Mouse (Mus musculus) cerebellum, adult 11 months (tissue): Measurements from ENCODE around the gene Nuak2.
"Not testable (repeated sequence)": the region's sequence is repeated elsewhere in the genome, so short reads cannot be mapped to it uniquely, and the experiment has no call there.

Experiments used
- DNase-seq: peaks from one replicate; pipeline ENCODE4 v3.0.0; 2022

Nuak2 gene

GRCm38 (mm10) chr1:132315889-132316624 lies at the start of gene Nuak2:
Nuak2 (plus strand) TSS chr1:132316126.
- peak; percentile 79 for DNase-seq

- DNase-seq, result no peak
These were observed 49.0 kb upstream of the Nuak2 start for GRCm38 (mm10) chr1:132266791-132267557.

DNA sequence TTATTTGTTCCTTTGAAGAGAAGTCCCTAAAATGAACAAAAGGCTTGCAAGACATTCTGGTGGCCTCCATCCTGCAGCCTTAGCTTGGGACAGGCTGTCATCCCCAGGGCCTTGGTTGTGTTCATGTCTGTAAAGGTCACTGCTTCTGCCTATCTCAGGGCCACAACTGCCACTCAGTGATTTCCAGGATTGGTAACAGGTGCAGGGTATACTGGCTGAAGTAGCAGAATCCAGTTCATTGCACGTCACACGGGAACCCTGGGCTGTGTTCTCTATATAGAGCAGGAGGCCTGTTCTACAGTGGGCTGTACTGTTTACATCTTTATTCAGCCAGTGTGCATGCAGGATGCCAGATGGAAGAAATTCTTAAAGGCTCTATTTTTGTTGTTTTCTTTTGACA lies 48.0 kb upstream of the Nuak2 start:
- no peak for DNase-seq

GRCm38 (mm10) chr1:132268418-132269060 lies 47.4 kb upstream of the Nuak2 start:
- DNase-seq, result no peak

DNA sequence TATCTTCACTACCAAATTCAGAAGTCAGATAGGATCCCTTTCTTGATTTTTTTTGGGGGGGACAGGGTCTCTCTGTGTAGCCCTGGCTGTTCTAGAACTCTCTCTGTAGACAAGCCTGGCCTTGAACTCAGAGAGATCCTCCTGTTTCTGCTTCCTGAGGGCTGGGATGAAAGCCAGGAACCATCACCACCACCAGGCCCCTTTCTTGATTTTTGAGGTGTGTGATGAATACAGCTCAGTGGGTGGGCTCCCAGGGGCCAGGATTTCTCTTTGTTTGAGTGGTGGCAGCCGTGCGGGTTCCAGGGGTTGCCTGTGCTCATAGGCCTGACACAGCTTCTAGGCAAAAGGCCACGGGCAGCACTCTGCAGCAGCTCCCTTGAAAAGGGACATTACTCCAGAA lies 44.7 kb upstream of the Nuak2 start:
- DNase-seq, result no peak

DNA sequence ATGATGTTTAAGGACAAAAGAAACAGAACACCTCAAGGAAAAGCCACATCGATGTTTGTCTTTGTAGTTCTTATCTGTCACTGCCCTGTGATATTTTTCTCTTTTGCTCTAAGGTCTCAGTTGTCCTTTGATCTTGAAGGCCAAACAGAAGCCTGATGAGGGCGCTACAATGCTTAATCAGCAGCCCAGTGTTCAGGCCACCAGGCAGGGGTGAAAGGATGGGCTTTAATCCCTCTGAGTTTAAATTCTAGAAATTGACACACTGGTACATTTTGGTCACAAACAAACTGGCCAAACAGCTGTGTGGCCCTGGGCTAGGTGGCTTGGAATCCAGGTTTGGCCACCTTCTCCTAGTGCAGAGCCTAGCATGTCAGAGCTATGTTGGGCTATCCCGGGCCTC lies 39.2 kb upstream of the Nuak2 start:
- no peak for DNase-seq

- no peak for DNase-seq
These were observed 38.8 kb upstream of the Nuak2 start for GRCm38 (mm10) chr1:132277124-132277523.

DNA sequence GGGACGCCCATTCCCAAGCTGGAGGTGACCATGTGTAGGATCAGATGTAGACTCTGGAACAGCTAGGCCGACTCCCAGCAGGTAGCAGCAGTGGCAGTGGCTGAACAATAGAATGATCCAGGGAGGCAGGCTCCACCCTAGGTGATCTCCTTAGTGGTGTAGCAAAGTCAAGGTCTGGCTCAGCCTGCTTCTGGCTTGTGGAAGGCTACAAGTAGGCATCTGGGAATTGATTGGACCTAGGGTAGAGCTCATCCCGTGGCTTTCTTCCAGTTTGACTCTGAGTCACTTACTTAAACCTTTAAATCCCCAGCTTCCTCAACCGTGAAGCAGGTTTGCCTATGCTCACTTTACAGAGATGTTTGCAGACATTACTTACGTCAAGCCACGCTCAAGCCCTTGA lies 35.3 kb upstream of the Nuak2 start:
- not testable (repeated sequence) for DNase-seq

- DNase-seq, result no peak
These were observed 34.3 kb upstream of the Nuak2 start for GRCm38 (mm10) chr1:132281523-132282176.

- no peak for DNase-seq
These were observed 33.8 kb upstream of the Nuak2 start for GRCm38 (mm10) chr1:132282177-132282536.

DNA sequence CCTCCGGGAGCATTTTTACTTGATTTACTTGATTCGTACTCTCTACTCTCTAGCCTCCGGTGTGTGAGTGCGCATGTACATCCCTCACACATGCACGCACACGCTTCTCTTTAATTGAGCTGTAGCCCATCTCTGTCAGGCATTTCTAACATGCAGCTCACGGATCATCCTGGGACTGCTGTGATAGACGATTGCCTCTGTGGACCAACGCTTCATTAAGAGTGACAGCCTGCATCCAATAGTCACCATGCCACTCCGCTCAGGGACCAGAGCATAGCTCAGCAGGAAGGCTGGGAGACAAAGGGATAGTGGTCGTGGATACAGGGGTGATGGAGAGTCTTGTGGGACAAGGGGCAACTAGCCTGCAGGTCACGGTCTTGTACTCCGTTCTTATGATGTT lies 32.9 kb upstream of the Nuak2 start:
- DNase-seq, result no peak

GRCm38 (mm10) chr1:132286735-132287134 lies 29.2 kb upstream of the Nuak2 start:
- no peak for DNase-seq

DNA sequence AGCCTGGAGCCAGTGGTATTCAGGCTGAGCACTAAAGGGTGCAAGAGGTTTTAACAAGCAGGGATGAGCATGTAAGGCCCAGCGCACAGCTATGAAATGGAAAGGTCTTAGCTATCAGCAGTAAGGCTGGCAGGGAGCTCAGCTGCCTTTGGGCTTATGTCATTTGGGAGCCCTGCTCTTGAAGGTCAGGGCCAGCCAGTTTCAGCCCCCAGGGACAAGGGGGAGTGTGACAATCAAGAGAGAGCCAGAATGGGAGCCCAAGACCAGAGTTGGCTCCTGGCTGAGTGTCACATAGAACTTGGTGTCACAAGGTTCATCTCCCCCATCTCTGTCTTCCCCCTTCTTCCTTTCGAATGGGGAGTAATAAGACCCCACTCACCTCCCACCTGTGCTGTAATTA lies 28.5 kb upstream of the Nuak2 start:
- no peak for DNase-seq

DNA sequence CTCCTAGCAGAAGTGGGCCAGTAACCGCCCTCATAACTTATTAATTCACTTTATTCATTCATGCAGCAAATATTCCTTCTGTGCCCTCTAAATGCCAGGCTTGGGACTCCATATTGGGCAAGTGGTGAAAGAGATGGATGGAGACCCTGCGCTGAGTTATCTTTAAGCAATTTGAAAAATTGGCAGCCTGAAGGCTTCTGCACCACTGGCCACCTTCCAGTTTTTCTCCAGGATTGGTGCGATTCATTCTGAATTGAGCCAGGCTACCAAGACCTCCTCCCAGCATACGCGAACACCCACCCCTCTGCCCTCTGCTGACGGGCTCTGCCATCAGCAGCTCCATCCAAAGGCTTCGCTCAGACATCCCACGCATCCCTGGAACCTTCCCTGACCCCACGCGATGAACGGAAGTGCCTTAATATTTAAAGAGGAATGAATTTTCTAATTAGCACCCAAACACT lies 27.9 kb upstream of the Nuak2 start:
- DNase-seq, result no peak

GRCm38 (mm10) chr1:132289965-132290364 lies 26.0 kb upstream of the Nuak2 start:
- DNase-seq, result peak; percentile 36

GRCm38 (mm10) chr1:132290921-132291675 lies 24.8 kb upstream of the Nuak2 start:
- no peak for DNase-seq

GRCm38 (mm10) chr1:132291706-132292105 lies 24.2 kb upstream of the Nuak2 start:
- no peak for DNase-seq

GRCm38 (mm10) chr1:132292318-132293129 lies 23.4 kb upstream of the Nuak2 start:
- no peak for DNase-seq

DNA sequence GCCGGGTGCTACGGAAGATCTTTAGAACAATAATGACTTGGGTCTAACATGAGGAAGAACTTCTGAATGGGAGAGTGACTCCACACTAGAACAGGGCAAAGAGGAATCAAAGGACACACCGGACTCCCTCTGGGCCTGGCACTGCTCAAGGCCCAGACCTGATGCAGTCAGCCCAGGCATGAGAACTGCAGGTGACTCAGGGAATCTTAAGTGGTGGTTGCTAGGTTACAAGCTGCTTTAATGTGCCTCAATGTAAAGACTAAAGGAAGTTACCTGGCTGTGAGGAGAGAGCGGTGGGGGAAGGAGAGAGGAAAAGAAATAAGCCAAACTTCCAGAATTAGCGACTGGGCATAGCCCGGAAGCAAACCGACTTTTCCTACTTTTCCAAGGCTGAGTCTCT lies 20.4 kb upstream of the Nuak2 start:
- no peak for DNase-seq

DNA sequence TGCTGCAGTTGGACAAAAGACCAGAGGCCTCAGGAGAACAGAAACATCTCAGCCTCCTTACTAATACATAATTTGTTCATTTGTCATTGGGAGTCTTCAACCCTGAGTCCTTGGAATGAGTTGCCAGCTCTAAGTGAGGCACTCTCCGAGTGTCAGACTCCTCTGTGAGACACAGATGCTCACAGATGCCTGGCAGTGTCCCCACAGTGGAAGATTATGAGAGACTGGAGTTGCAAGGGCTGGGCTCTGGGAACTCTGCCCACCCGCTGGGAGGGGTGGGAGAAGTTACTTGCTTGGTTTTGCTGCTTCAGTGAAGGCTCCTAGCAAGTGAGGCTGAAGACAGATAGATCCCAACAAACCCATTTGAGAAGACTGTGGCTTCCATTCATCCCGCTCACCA lies 19.9 kb upstream of the Nuak2 start:
- DNase-seq, result no peak

- peak; percentile 66 for DNase-seq
These were observed 17.5 kb upstream of the Nuak2 start, which contains the start of gene Klhdc8a for GRCm38 (mm10) chr1:132298425-132298800. Klhdc8a (plus strand) TSS chr1:132298626.
